Mouse (Mus musculus): ENCODE results near the gene Fnip2. TPM values are rescaled to one million over a fixed set of nuclear protein-coding genes. Genes with fewer than 3 reads are reported as not detected.

Gene Fnip2
- total and polyA plus RNA-seq, 2 experiments from 2014 or later = 2.1 to 18.3 TPM

GRCm38 (mm10) chr3:79484286-79485063, 83.1 kb downstream of the Fnip2 start:
- no peaks in the 10 kb centered on the region for H3K9me3 ChIP-seq (replicated peaks; ENCODE audit: control insufficient read depth, low read length)
- no peak for TF ChIP-seq CTCF (IDR thresholded peaks at IDR 0.05; ENCODE audit: low read depth)
- no peak for TF ChIP-seq EP300 (IDR thresholded peaks at IDR 0.05; ENCODE audit: low read depth)
- no peak overlapping the region for H3K9ac ChIP-seq (replicated peaks; ENCODE audit: low read depth, low read length)
- 71% methylated on average over 16 of the region's 16 CpGs for WGBS
- peak overlapping the region; percentile 55 for H3K27ac ChIP-seq (ENCODE audit: low read depth)
- no peaks in the 10 kb centered on the region for H3K4me1 ChIP-seq (ENCODE audit: control insufficient read depth, insufficient read depth)
- peaks cover 63% of the 10 kb centered on the region for H3K36me3 ChIP-seq (replicated peaks; ENCODE audit: control insufficient read depth, insufficient read depth, low read length)
- ATAC-seq (ENCODE audit: insufficient read depth, low read depth) (0 out of 2 replicates have a peak, but pooled peaks have one; percentile 11), DNase-seq (ENCODE audit: low spot score) (no peak)
- no peaks in the 10 kb centered on the region for H3K27me3 ChIP-seq (ENCODE audit: control insufficient read depth, insufficient read depth, low read length)
- H3K4me2 ChIP-seq (ENCODE audit: low read depth, low read length) = no peak overlapping the region
- no peak overlapping the region for H3K4me3 ChIP-seq (ENCODE audit: low read depth, low read length)

- H3K4me1 ChIP-seq (ENCODE audit: control insufficient read depth, insufficient read depth) = peaks cover 3% of the 10 kb centered on the region
- TF ChIP-seq CTCF (IDR thresholded peaks at IDR 0.05; ENCODE audit: low read depth) = no peak
- no peak for TF ChIP-seq EP300 (IDR thresholded peaks at IDR 0.05; ENCODE audit: low read depth)
- ATAC-seq (ENCODE audit: insufficient read depth, low read depth) (no peak), DNase-seq (ENCODE audit: low spot score) (no peak)
- H3K27ac ChIP-seq (ENCODE audit: low read depth) = no peak overlapping the region
- H3K36me3 ChIP-seq (replicated peaks; ENCODE audit: control insufficient read depth, insufficient read depth, low read length) = peaks cover 58% of the 10 kb centered on the region
- H3K4me2 ChIP-seq (ENCODE audit: low read depth, low read length) = no peak overlapping the region
- H3K9me3 ChIP-seq (replicated peaks; ENCODE audit: control insufficient read depth, low read length) = no peaks in the 10 kb centered on the region
- H3K27me3 ChIP-seq (ENCODE audit: control insufficient read depth, insufficient read depth, low read length) = no peaks in the 10 kb centered on the region
- H3K9ac ChIP-seq (replicated peaks; ENCODE audit: low read depth, low read length) = no peak overlapping the region
- 75% methylated on average over 4 of the region's 4 CpGs for WGBS
- H3K4me3 ChIP-seq (ENCODE audit: low read depth, low read length) = no peak overlapping the region
Observed at GRCm38 (mm10) chr3:79478880-79479279, 88.7 kb downstream of the Fnip2 start.

- Histone ChIP-seq H3K27ac (ENCODE audit: low read depth) (no peak overlapping the region), H3K4me2 (ENCODE audit: low read depth, low read length) (no peak overlapping the region), H3K9me3 (replicated peaks; ENCODE audit: control insufficient read depth, low read length) (no peaks in the 10 kb centered on the region), H3K4me1 (ENCODE audit: control insufficient read depth, insufficient read depth) (peaks cover 8% of the 10 kb centered on the region), H3K9ac (replicated peaks; ENCODE audit: low read depth, low read length) (no peak overlapping the region), H3K27me3 (ENCODE audit: control insufficient read depth, insufficient read depth, low read length) (no peaks in the 10 kb centered on the region), H3K36me3 (replicated peaks; ENCODE audit: control insufficient read depth, insufficient read depth, low read length) (peaks cover 56% of the 10 kb centered on the region), H3K4me3 (ENCODE audit: low read depth, low read length) (no peak overlapping the region)
- ATAC-seq (ENCODE audit: insufficient read depth, low read depth) (no peak), DNase-seq (ENCODE audit: low spot score) (no peak)
- no peak for TF ChIP-seq CTCF (IDR thresholded peaks at IDR 0.05; ENCODE audit: low read depth)
- no peak for TF ChIP-seq EP300 (IDR thresholded peaks at IDR 0.05; ENCODE audit: low read depth)
- WGBS = 74% methylated on average over 8 of the region's 8 CpGs
Observed at GRCm38 (mm10) chr3:79478400-79478799, 89.2 kb downstream of the Fnip2 start.

GRCm38 (mm10) chr3:79475980-79476379, 91.6 kb downstream of the Fnip2 start:
- Histone ChIP-seq H3K9me3 (replicated peaks; ENCODE audit: control insufficient read depth, low read length) (no peaks in the 10 kb centered on the region), H3K36me3 (replicated peaks; ENCODE audit: control insufficient read depth, insufficient read depth, low read length) (peaks cover 45% of the 10 kb centered on the region), H3K4me3 (ENCODE audit: low read depth, low read length) (no peak overlapping the region), H3K27me3 (ENCODE audit: control insufficient read depth, insufficient read depth, low read length) (no peaks in the 10 kb centered on the region), H3K4me2 (ENCODE audit: low read depth, low read length) (no peak overlapping the region), H3K4me1 (ENCODE audit: control insufficient read depth, insufficient read depth) (peaks cover 9% of the 10 kb centered on the region), H3K27ac (ENCODE audit: low read depth) (peak overlapping the region; percentile 57), H3K9ac (replicated peaks; ENCODE audit: low read depth, low read length) (no peak overlapping the region)
- DNase-seq (ENCODE audit: low spot score) (no peak), ATAC-seq (ENCODE audit: insufficient read depth, low read depth) (no peak)
- no peak for TF ChIP-seq CTCF (IDR thresholded peaks at IDR 0.05; ENCODE audit: low read depth)
- no peak for TF ChIP-seq EP300 (IDR thresholded peaks at IDR 0.05; ENCODE audit: low read depth)
- 58% methylated on average over 2 of the region's 2 CpGs for WGBS

- no peaks in the 10 kb centered on the region for H3K9me3 ChIP-seq (replicated peaks; ENCODE audit: control insufficient read depth, low read length)
- peak; percentile 10 for DNase-seq (ENCODE audit: low spot score)
- H3K4me1 ChIP-seq (ENCODE audit: control insufficient read depth, insufficient read depth) = peaks cover 9% of the 10 kb centered on the region
- 42% methylated on average over 4 of the region's 4 CpGs for WGBS
- no peak overlapping the region for H3K4me2 ChIP-seq (ENCODE audit: low read depth, low read length)
- peak overlapping the region; percentile 57 for H3K27ac ChIP-seq (ENCODE audit: low read depth)
- H3K4me3 ChIP-seq (ENCODE audit: low read depth, low read length) = no peak overlapping the region
- no peak for ATAC-seq (ENCODE audit: insufficient read depth, low read depth)
- TF ChIP-seq CTCF (IDR thresholded peaks at IDR 0.05; ENCODE audit: low read depth) (no peak), EP300 (IDR thresholded peaks at IDR 0.05; ENCODE audit: low read depth) (no peak)
- H3K9ac ChIP-seq (replicated peaks; ENCODE audit: low read depth, low read length) = no peak overlapping the region
- H3K27me3 ChIP-seq (ENCODE audit: control insufficient read depth, insufficient read depth, low read length) = no peaks in the 10 kb centered on the region
- peaks cover 38% of the 10 kb centered on the region for H3K36me3 ChIP-seq (replicated peaks; ENCODE audit: control insufficient read depth, insufficient read depth, low read length)
Observed at GRCm38 (mm10) chr3:79474911-79475310, 92.7 kb downstream of the Fnip2 start.
